Mouse (Mus musculus): ENCODE data around the gene Fbrsl1.

Fbrsl1 gene

DNA sequence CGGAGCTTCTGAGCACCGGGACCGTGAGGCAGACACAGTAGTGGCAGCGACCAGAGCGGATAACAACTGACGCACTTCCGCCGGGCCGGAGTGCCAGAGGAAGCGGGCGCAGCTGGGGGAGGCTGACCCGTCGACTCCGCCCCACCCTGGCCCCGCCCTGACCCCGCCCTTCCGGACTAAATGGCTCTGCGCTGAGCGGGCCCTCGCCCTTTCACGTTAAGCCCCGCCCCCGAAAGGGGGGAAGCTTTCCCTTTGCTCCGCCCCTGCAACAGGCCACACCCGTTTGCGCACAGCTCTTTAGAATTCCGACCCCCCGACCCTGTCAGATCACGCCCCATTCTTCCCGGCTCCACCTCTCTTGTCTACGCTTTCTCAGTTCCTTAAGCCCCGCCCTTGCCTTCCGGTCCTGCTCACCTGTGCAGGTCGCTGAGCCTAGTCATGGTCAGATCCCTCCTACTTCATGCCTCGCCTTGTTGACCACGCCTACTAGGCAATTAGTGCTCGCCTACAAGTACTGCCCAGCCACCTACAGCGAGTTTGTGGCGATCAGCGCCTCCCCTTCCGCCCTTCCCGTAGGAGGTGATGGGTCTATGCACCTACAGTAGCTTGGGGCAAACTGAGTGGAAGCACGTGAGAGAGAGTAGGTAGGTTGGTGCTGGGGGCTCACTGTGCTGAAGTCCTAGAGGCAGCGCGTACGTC, at the start of gene Fbrsl1:
Gene Fbrsl1 (minus strand): TSS at position 68 of the 699 bp plus-strand sequence.
- peak; percentile 95 to 96 for DNase-seq (ENCODE audit: low spot score in 2 of 2)

- DNase-seq (ENCODE audit: low spot score in 2 of 2), result no peak
Observed at GRCm38 (mm10) chr5:110498071-110498470, 49.8 kb upstream of the Fbrsl1 start.

- DNase-seq (ENCODE audit: low spot score in 2 of 2), result no peak
Observed at GRCm38 (mm10) chr5:110497556-110497955, 49.3 kb upstream of the Fbrsl1 start.

DNA sequence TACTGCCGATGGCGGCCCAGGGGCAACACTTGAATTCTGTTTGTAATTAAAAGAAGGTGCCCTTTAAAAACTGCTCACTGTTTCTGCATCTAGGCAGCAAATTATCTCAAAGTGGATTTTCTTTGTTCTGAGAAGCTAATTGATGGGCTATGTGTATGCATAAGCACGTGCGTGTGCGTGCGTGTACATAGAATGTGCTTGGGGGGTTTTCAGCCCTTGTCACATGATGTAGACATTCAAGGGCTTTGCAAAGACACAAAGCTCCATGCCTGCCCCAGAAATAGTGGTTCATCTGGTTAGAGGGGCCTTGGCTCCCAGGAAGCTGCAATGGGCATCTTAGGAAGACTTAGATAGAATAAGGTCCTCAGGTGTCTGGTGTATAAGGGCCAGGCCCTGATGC, 46.7 kb upstream of the Fbrsl1 start:
- no peak for DNase-seq (ENCODE audit: low spot score in 2 of 2)

DNA sequence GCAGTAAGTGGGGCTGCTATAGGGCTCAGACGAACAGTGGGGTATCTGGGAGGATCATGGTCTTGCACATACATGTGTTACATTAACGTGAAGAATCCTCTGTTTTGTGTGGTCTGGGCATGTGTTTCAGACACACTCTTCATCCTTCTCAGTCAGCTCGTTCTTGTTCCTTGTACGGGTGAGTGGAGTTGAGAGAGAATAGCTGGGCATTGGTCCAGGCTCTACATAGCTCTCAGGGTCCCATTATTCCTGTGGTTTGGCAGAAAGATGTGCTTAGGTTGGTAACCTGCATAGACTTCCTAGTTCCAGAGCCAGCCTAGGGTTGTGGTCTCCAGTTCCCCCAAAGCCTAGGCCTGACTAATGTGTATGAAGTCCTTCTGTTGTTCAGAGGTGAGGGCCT, 46.1 kb upstream of the Fbrsl1 start:
- no peak for DNase-seq (ENCODE audit: low spot score in 2 of 2)

GRCm38 (mm10) chr5:110493785-110494184, 45.5 kb upstream of the Fbrsl1 start:
- DNase-seq (ENCODE audit: low spot score in 2 of 2), result peak; percentile 29 to 64

GRCm38 (mm10) chr5:110489639-110490038, 41.3 kb upstream of the Fbrsl1 start:
- DNase-seq (ENCODE audit: low spot score in 2 of 2), result no peak

DNA sequence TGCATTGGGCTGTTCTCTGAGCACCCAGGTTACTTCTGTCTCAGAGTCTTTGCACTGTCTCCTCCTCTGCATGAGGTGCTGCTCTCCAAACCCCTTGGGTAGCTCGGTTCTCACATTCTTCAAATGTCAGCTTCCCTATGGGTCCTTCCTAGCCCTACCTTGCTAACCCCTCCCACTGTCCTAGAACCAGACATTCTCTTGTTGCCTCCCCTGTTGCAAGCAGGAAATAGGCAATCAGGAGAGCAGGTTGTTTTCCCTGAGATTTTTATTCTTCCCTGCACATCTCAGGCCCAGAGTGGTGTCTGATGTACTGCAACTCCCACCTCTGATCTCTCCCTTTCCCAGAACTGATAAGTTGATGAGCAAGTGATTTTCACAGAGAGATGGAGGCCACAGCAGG, 39.6 kb upstream of the Fbrsl1 start:
- no peak for DNase-seq (ENCODE audit: low spot score in 2 of 2)

DNA sequence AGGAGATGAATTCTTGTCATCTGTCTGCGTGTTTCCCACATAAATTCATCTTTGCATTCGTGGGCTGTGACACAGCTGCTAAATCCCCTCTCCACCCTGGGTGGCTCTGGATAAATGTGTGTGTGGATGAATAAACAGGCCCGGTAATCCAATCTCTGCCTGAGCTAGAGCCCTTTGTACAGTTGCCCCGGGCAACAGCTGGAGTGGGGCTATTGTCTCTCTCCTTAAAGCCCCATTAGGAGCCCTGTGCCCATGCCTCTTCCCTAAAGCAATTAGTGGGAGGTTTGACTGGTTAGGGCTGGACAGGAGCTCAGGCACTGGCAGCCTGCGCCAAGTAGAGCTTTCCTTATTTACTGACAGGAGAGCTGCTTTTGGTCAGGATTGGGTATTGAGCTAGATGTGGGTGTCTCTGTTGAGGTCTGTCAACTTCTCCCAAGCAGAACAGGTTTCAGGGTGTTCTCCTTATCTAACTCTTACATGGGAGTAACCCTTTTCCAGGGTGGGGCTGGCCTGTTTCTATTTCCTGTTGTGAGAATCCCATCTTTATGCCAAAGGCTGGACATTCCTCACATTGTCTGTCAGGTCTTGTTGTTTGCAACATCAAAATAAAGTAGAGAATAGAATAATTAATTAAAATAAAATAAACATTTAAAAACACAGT, 38.5 kb upstream of the Fbrsl1 start:
- no peak for DNase-seq (ENCODE audit: low spot score in 2 of 2)

DNA sequence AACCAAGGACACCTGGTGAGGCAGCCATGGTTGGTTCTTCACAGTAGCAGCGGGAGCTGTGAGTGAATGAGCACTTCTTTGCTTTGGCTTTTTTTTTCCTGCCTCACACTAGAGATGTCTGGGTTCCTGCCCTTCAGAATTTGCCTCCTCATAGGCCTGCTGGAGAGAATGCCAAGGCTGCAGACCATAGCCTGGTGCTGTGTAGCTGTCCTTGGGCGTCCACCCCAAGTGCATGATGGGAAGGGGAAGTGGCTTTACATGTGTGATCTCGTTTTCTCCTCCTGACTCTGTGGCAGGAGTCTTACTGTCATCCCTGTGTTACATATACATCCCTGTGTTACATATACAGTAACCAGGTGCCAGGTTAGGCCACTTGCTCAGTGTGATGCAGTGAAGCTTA, 36.4 kb upstream of the Fbrsl1 start:
- no peak for DNase-seq (ENCODE audit: low spot score in 2 of 2)

DNA sequence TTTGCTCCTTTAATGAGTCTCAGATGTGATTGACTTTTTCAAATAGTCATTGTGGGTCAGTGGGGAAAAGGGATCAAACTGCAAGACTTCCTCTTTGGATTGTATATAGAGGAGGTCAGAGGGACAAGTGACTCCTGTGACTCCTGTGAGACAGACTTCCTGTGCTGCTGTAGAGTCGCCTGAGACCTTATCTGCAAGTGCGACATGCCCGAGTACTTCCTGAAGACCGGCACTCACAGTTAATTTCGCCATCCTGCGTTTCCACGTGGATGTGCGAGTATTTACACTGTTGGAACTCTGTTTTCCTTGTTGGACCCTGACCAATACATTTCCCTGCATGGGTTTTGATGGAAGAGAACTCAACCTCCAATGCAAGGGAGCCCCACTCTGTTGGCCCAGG, 30.9 kb upstream of the Fbrsl1 start:
- DNase-seq (ENCODE audit: low spot score in 2 of 2), result no peak

DNA sequence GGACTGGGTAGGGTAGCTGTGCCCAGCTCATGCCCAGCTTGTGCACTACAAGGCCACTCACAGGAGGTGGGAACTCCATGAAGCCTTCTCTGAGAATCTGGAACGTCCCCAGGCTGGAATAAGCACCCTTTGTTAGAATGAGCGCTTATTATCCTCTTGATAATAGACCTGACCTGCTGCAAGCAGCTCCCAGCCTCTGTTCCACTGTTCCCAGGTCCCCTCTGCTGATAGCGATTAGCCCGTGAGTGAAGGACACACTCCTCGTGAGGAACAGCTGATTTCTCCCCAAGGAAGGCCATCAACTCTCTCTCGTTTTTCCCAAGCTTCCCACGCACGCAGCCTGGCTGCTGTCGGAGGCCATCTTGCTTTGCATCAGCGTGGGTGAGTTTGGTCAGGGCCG, 25.9 kb upstream of the Fbrsl1 start:
- no peak for DNase-seq (ENCODE audit: low spot score in 2 of 2)

- no peak for DNase-seq (ENCODE audit: low spot score in 2 of 2)
Observed at GRCm38 (mm10) chr5:110472834-110473233, 24.5 kb upstream of the Fbrsl1 start.

DNA sequence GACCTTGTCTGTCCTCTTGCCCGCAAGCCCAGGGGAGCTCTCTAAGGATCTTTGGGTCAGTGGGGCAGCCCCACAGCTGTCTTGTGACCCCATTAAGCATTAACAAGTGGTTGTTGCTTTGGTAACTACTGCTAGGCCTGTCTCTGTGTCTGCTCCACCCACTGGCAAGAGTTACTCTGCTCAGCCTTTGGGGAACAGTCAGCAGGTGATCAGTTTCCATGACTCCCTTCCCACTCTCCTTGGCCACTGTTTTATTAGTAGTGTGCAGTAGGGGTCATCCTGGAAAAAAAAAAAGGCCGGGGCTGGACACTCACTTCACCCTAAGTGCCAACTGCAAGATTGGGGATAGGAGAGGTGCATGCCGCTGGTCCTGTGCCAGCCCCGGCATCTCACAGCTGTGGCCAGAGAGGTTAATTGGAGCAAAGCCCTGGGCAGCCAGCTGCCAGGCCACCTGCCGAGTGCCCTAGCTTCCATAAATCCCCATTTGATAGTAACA, 23.7 kb upstream of the Fbrsl1 start:
- DNase-seq (ENCODE audit: low spot score in 2 of 2), result no peak

- DNase-seq (ENCODE audit: low spot score in 2 of 2), result no peak
Observed at GRCm38 (mm10) chr5:110471285-110471684, 23.0 kb upstream of the Fbrsl1 start.

DNA sequence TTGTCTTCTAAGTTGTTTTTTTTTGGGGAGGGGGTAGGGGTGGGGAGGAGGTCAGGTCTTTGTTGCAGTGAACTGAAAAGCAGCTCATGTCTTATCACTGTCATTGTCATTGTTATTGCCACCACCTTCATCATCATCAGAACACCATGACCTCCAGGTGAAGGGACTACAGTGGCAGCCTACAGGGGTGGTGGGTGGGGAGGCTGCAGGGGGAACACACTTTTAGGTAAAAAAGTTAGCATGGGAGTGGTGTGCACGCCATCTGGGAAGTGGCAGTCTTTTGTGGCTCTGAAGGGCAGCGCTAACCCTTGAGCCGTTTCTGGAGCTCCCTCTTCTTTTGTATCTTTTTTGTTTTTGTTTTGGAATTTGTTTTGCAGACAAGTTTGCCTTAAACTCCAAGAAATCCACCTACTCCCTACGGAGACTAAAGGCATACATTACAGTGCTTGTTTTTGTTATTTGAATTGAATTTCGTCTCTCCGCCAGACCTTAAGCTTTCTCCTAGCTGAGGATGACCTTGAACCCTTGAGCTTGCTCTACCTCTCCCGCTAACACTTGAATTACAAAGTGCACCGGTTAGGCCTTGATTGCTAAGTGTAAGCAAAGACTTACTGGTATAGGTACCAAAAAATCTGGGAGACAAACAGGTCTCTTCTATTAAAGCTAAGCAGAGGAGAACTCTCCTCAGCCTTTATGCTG, 21.1 kb upstream of the Fbrsl1 start:
- DNase-seq (ENCODE audit: low spot score in 2 of 2), result no peak

DNA sequence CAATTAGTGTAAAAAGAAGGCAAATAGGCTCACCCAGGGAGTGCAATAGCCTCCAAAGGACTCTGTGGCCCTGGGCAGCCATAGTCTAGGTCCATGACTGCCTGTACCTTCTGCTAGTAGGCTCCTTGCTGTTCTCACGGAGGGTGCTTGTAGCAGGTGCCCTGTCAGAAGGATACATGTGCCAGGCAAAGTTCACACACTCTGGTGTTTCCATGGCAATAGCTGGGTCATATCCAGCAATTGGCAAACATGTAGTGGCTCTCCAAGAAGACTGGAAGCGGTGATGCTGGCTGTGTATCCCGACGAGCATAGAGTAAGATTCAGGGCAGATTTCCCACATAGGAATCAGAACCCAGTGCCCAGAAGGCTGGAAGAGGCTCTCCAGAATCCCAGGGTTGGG, 20.0 kb upstream of the Fbrsl1 start:
- DNase-seq (ENCODE audit: low spot score in 2 of 2), result no peak

- no peak for DNase-seq (ENCODE audit: low spot score in 2 of 2)
Observed at GRCm38 (mm10) chr5:110467725-110468124, 19.4 kb upstream of the Fbrsl1 start.

- DNase-seq (ENCODE audit: low spot score in 2 of 2), result no peak
Observed at GRCm38 (mm10) chr5:110466531-110467424, 18.5 kb upstream of the Fbrsl1 start.

DNA sequence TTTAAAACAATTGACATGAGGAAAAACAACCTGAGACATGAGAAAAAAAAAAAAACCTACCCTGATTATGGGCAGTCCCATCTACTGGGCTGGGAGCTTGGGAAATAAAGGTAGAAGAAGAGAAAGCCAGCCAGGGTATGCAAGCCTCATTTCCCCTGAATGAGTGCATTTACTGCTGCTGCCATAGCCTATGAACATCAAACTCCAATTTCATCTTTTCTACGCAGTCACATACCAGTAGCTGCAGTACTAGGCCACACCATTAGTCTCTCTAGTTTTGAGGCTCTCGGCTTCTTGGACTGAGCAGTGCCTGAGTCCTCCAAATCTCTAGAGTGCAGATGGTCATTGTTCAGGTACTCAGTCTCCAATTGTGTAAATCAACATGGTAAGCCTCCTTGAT, 14.3 kb upstream of the Fbrsl1 start:
- no peak for DNase-seq (ENCODE audit: low spot score in 2 of 2)

GRCm38 (mm10) chr5:110458936-110459335, 10.6 kb upstream of the Fbrsl1 start:
- DNase-seq (ENCODE audit: low spot score in 2 of 2), result no peak

DNA sequence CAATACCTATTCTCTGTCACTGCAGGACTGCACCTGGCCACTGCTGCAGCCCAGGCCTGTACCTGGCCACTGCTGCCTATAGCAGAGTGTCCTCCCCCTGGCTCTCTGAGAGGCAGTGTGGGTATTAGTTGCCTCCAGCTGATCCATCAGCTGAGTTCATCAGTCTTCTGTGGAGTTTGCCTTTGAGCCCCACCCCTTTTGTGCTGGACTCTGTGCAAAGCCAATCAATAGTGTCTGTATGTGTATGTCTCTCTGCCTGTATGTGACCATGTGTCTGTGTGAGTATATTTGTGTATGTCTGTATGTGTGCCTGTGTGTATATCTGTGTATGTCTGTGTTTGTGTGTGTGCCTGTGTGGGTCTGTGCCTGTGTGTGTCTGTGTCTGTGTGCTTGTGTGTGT, 7.0 kb upstream of the Fbrsl1 start:
- DNase-seq (ENCODE audit: low spot score in 2 of 2), result no peak
